In genomic region chr7:64840576-64840895, GRCm38 (mm10) we compare ENCODE assay signal across 9 mouse cellular contexts. TPM values are rescaled to one million over a fixed set of nuclear protein-coding genes. Genes with fewer than 3 reads are reported as not detected.
A peak's percentile ranks its signal among the peaks of the same experiment; 100 is the strongest.
DNase-seq lines count a peak whose midpoint lies in the region; ATAC-seq and TF ChIP-seq lines count a peak whose summit lies in the region.
"Had no signal": no experiment of that assay in that cellular context is flagged by ENCODE, and none has a peak within 500 bp of the region (broad histone marks: within the 10 kb centered on the region; RNA-seq: fewer than 3 reads in every experiment).

No protein-coding gene starts in this region.

- TF ChIP-seq POLR2A in lung, adult 2 months (IDR thresholded peaks at IDR 0.05; ENCODE audit: borderline replicate concordance, extremely low read depth, low read depth, low read length): no peak

- no peaks in the 10 kb centered on the region for H3K27me3 ChIP-seq in heart, embryonic 14.5 days (ENCODE audit: control insufficient read depth, insufficient read depth, low read length)
- H3K27me3 ChIP-seq in lung, postnatal 0 days (replicated peaks; ENCODE audit: insufficient read depth, low read length): no peaks in the 10 kb centered on the region
- no peaks in the 10 kb centered on the region for H3K27me3 ChIP-seq in intestine, embryonic 15.5 days (replicated peaks)
- peaks cover 20% of the 10 kb centered on the region for H3K27me3 ChIP-seq in neural tube, embryonic 13.5 days

- TF ChIP-seq CTCF in lung, postnatal 0 days (IDR thresholded peaks at IDR 0.05): no peak
- no peak for TF ChIP-seq CTCF in lung, adult 2 months (IDR thresholded peaks at IDR 0.05; ENCODE audit: insufficient read depth, low read length)

- no peak for TF ChIP-seq EP300 in lung, postnatal 0 days (IDR thresholded peaks at IDR 0.05)

- H3K9ac ChIP-seq in heart, embryonic 14.5 days (ENCODE audit: low read length): no peak overlapping the region
- no peak overlapping the region for H3K9ac ChIP-seq in lung, postnatal 0 days (replicated peaks; ENCODE audit: low read depth)
- H3K9ac ChIP-seq in intestine, embryonic 15.5 days: no peak overlapping the region
- H3K9ac ChIP-seq in neural tube, embryonic 13.5 days: no peak overlapping the region

- peak overlapping the region; percentile 69 for H3K4me2 ChIP-seq in heart, embryonic 14.5 days (ENCODE audit: low read length)
- H3K4me2 ChIP-seq in lung, postnatal 0 days (replicated peaks; ENCODE audit: low read depth, low read length): peak overlapping the region; percentile 47; the same call in 1 of the 2 replicates
- peak overlapping the region; percentile 68 for H3K4me2 ChIP-seq in intestine, embryonic 15.5 days (replicated peaks)
- peak overlapping the region; percentile 55 for H3K4me2 ChIP-seq in neural tube, embryonic 13.5 days

- 70% methylated on average over 1 of the region's 1 CpGs for WGBS in heart, embryonic 14.5 days
- WGBS in lung, postnatal 0 days: 57% methylated on average over 1 of the region's 1 CpGs
- 57% methylated on average over 1 of the region's 1 CpGs for WGBS in lung, adult 2 months
- 67% methylated on average over 1 of the region's 1 CpGs for WGBS in intestine, embryonic 15.5 days
- 50% methylated on average over 1 of the region's 1 CpGs for WGBS in neural tube, embryonic 13.5 days

- intact Hi-C loops in heart, postnatal 14 days (cut with DNase I): no loop called here
- intact Hi-C loops in left cerebral cortex, postnatal 4 days (cut with DNase I): no loop called here

- peaks cover 3 to 8% of the 10 kb centered on the region in 2 experiments; a peak in 1 of 4 replicates for H3K4me1 ChIP-seq in heart, embryonic 14.5 days (ENCODE audit: control insufficient read depth in 2 of 2, insufficient read depth in 2 of 2, low read length in 2 of 2)
- no peaks in the 10 kb centered on the region for H3K4me1 ChIP-seq in lung, postnatal 0 days (ENCODE audit: insufficient read depth, low read depth, low read length)
- no peaks in the 10 kb centered on the region; the same call in 1 of the 2 replicates for H3K4me1 ChIP-seq in lung, adult 2 months (ENCODE audit: control insufficient read depth, insufficient read depth, low read length)
- peaks cover 8% of the 10 kb centered on the region; the same call in 1 of the 2 replicates for H3K4me1 ChIP-seq in intestine, embryonic 15.5 days (replicated peaks)
- H3K4me1 ChIP-seq in neural tube, embryonic 13.5 days (replicated peaks): peaks cover 30% of the 10 kb centered on the region

- ATAC-seq in heart, embryonic 14.5 days (ENCODE audit: insufficient number of reproducible peaks, insufficient read depth, low FRiP score, low read depth): no peak
- ATAC-seq in lung, postnatal 0 days: no peak
- ATAC-seq in intestine, embryonic 15.5 days: no peak
- ATAC-seq in neural tube, embryonic 13.5 days (ENCODE audit: low read depth): no peak
- ATAC-seq: activated CD4-positive, CD25-positive, alpha-beta regulatory T cell, adult 4 months had no signal

- no peak for DNase-seq in heart, postnatal 14 days
- no peak for DNase-seq in lung, postnatal 0 days (ENCODE audit: low spot score)
- DNase-seq in lung, adult 2 months: no peak
- no peak for DNase-seq in left cerebral cortex, postnatal 4 days
- DNase-seq in thymus, postnatal 10 days (ENCODE audit: low spot score in 2 of 2): no peak

- H3K4me3 ChIP-seq in heart, embryonic 14.5 days (ENCODE audit: control insufficient read depth in 1 of 2, insufficient read depth in 1 of 2, low read depth in 1 of 2, low read length in 2 of 2): peak overlapping the region in 1 of 2 experiments; percentile 30; a peak in 1 of 4 replicates
- H3K4me3 ChIP-seq in lung, postnatal 0 days (ENCODE audit: low read depth, low read length): no peak overlapping the region
- no peak overlapping the region for H3K4me3 ChIP-seq in lung, adult 2 months (replicated peaks; ENCODE audit: extremely low read depth, low read depth, low read length)
- H3K4me3 ChIP-seq in intestine, embryonic 15.5 days (replicated peaks): peak overlapping the region; percentile 28; the same call in 1 of the 2 replicates
- H3K4me3 ChIP-seq in neural tube, embryonic 13.5 days: peak overlapping the region; percentile 29; the same call in 1 of the 2 replicates

- no peak overlapping the region for H3K27ac ChIP-seq in heart, embryonic 14.5 days (replicated peaks in 1 of 2; ENCODE audit: control insufficient read depth in 1 of 2, insufficient read depth in 1 of 2, low read depth in 2 of 2, low read length in 2 of 2)
- H3K27ac ChIP-seq in lung, postnatal 0 days (ENCODE audit: low read length): no peak overlapping the region
- H3K27ac ChIP-seq in intestine, embryonic 15.5 days: no peak overlapping the region
- H3K27ac ChIP-seq in neural tube, embryonic 13.5 days (replicated peaks): peak overlapping the region; percentile 61

- no peaks in the 10 kb centered on the region for H3K9me3 ChIP-seq in heart, embryonic 14.5 days (ENCODE audit: control insufficient read depth, low read length)
- no peaks in the 10 kb centered on the region for H3K9me3 ChIP-seq in lung, postnatal 0 days (ENCODE audit: low read length)
- H3K9me3 ChIP-seq in intestine, embryonic 15.5 days: no peaks in the 10 kb centered on the region
- H3K9me3 ChIP-seq in neural tube, embryonic 13.5 days: no peaks in the 10 kb centered on the region

- H3K36me3 ChIP-seq in heart, embryonic 14.5 days (ENCODE audit: control insufficient read depth, insufficient read depth, low read length): no peaks in the 10 kb centered on the region
- no peaks in the 10 kb centered on the region for H3K36me3 ChIP-seq in lung, postnatal 0 days (ENCODE audit: insufficient read depth, low read length)
- no peaks in the 10 kb centered on the region for H3K36me3 ChIP-seq in intestine, embryonic 15.5 days
- no peaks in the 10 kb centered on the region for H3K36me3 ChIP-seq in neural tube, embryonic 13.5 days

RNA-seq across cellular contexts. Expression of gene Nsmce3, which starts 32.3 kb away (rescaled TPM):
- 9.0 and 9.6 TPM in 2 replicates for polyA plus RNA-seq in heart, embryonic 14.5 days (2014; fragmentation: Nextera tagmentation; extraction: Ambion mirVana)
- total RNA-seq in heart, postnatal 14 days (2021): 1 to 10 TPM; 3.5 TPM
- 9.4 and 9.9 TPM in 2 replicates for polyA plus RNA-seq in lung, postnatal 0 days (2015; fragmentation: Nextera tagmentation; extraction: Ambion mirVana)
- polyA plus RNA-seq in lung, adult 2 months (2012; rRNA removed): 3.8 and 4.8 TPM in 2 replicates
- polyA plus RNA-seq in intestine, embryonic 15.5 days (2015; fragmentation: Nextera tagmentation; extraction: Ambion mirVana): 11.3 and 11.9 TPM in 2 replicates
- 9.7 and 10.4 TPM in 2 replicates for polyA plus RNA-seq in neural tube, embryonic 13.5 days (2015; fragmentation: Nextera tagmentation; extraction: Ambion mirVana)
- 10 to 100 TPM; 11.8 to 12.5 TPM for total RNA-seq in left cerebral cortex, postnatal 4 days (2021)

Comparison
In these comparisons a context has a peak if more than half of its experiments do, and no peak if none do; other contexts are left out.
1. H3K4me3 ChIP-seq: peak in intestine, embryonic 15.5 days (single experiment) and neural tube, embryonic 13.5 days (single experiment); none in lung, postnatal 0 days (single experiment) and lung, adult 2 months (single experiment).
2. Peak in every context shown above with its lines, with median percentiles within 50 percentile points of each other: H3K4me2 ChIP-seq.